Mouse (Mus musculus) bone marrow macrophage, adult 2 months (primary cell): Measurements from ENCODE around the gene Vmn1r232.

Source experiments
- CTCF ChIP-seq: IDR thresholded peaks from 2 replicates; pipeline ENCODE4 v1.5.1; 2012; ENCODE audit warnings: low read depth, mild to moderate bottlenecking, low read length, moderate library complexity
- POLR2A ChIP-seq: IDR thresholded peaks from 2 replicates; pipeline ENCODE4 v1.6.1; 2012; ENCODE audit warnings: mild to moderate bottlenecking, low read depth, low read length, borderline replicate concordance

GRCm38 (mm10) chr17:20966681-20967080, 47.2 kb upstream of the Vmn1r232 start:
- no peak for TF ChIP-seq CTCF
- no peak for TF ChIP-seq POLR2A
